Mouse (Mus musculus) skeletal muscle tissue, postnatal 0 days (tissue): ENCODE results near the gene Prrx1. TPM values are rescaled to one million over a fixed set of nuclear protein-coding genes. Genes with fewer than 3 reads are reported as not detected.

Experiments
- polyA plus RNA-seq: library from polyadenylated mRNA; unstranded; fragments of >200 nt; fragmentation: Nextera tagmentation; extraction: Ambion mirVana; gene quantifications from 2 replicates; pipeline ENCODE4 v1.2.1, GENCODE M21; 2015

Gene Prrx1
- polyA plus RNA-seq = 34.2 and 35.2 TPM in 2 replicates

GRCm38 (mm10) chr1:163313101-163313773, at the start of gene Prrx1:
Prrx1 (minus strand) TSS chr1:163313710.

Other genes with a start within 250 kb of the Prrx1 start
- gene Mroh9, start 228.0 kb downstream of the Prrx1 start, polyA plus RNA-seq = not detected in 2 replicates
- 6.7 and 7.7 TPM in 2 replicates for gene Gorab, start 90.0 kb upstream of the Prrx1 start, polyA plus RNA-seq